Comparison of ENCODE assay signal across 9 mouse cellular contexts in the genomic region with DNA sequence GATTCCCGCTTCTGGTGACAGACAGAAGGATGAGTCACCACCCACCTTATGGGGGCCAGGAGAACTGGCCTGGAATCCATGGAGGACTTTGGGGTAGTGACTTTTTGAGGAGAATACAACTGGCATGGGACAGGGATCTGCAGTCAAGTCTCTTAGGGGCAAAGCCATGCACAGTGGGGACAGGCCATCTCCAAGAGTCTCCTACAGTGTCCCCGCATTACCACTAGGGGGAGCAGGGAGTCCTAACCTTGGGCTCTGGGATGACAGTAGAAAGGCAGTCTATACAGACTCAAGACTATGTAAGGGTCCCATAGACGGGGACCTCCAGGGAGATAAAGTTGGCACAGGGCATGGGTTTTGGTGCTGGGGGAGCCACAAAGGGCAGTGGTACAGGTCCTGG. TPM values are rescaled to one million over a fixed set of nuclear protein-coding genes. Genes with fewer than 3 reads are reported as not detected.
DNase-seq lines count a peak whose midpoint lies in the region; ATAC-seq lines count a peak whose summit lies in the region.
"Had no signal": no experiment of that assay in that cellular context is flagged by ENCODE, and none has a peak within 500 bp of the region (broad histone marks: within the 10 kb centered on the region; RNA-seq: fewer than 3 reads in every experiment).

No protein-coding gene starts in this region.

- H3K4me1 ChIP-seq in forebrain, embryonic 14.5 days (ENCODE audit: control insufficient read depth, insufficient read depth, low read length), result no peaks in the 10 kb centered on the region
- H3K4me1 ChIP-seq in hindbrain, embryonic 11.5 days (replicated peaks; ENCODE audit: control insufficient read depth, insufficient read depth, low read length), result peaks cover 10% of the 10 kb centered on the region

- no peaks in the 10 kb centered on the region for H3K36me3 ChIP-seq in forebrain, embryonic 14.5 days (ENCODE audit: control insufficient read depth, insufficient read depth, low read length)
- no peaks in the 10 kb centered on the region for H3K36me3 ChIP-seq in hindbrain, embryonic 11.5 days (ENCODE audit: control insufficient read depth, insufficient read depth, low read length)

- no peaks in the 10 kb centered on the region for H3K9me3 ChIP-seq in forebrain, embryonic 14.5 days (replicated peaks; ENCODE audit: control insufficient read depth, low read length)
- no peaks in the 10 kb centered on the region for H3K9me3 ChIP-seq in hindbrain, embryonic 11.5 days (ENCODE audit: control insufficient read depth, low read length)
- H3K9me3 ChIP-seq: megakaryocyte, embryonic 14.5 days had no signal

- no peak overlapping the region for H3K9ac ChIP-seq in forebrain, embryonic 14.5 days (ENCODE audit: low read length)
- no peak overlapping the region for H3K9ac ChIP-seq in hindbrain, embryonic 11.5 days (ENCODE audit: low read depth, low read length)

- 36% methylated on average over 3 of the region's 3 CpGs for WGBS in forebrain, embryonic 14.5 days
- WGBS in hindbrain, embryonic 11.5 days, result 32% methylated on average over 3 of the region's 3 CpGs

- H3K27me3 ChIP-seq in forebrain, embryonic 14.5 days (replicated peaks; ENCODE audit: control insufficient read depth, insufficient read depth, low read length), result peaks cover 38% of the 10 kb centered on the region
- peaks cover 40% of the 10 kb centered on the region for H3K27me3 ChIP-seq in hindbrain, embryonic 11.5 days (ENCODE audit: control insufficient read depth, insufficient read depth, low read length)

- peak; percentile 79 for ATAC-seq in cerebellum, adult (ENCODE audit: insufficient number of reproducible peaks, low FRiP score, low TSS enrichment)
- ATAC-seq in forebrain, embryonic 14.5 days, result peak; percentile 85; the same call in 1 of the 2 replicates
- peak; percentile 49; the same call in 1 of the 2 replicates for ATAC-seq in hindbrain, embryonic 11.5 days (ENCODE audit: low FRiP score)
- peak; percentile 77 for ATAC-seq in megakaryocyte, adult 5-6 weeks (ENCODE audit: poor library complexity, severe bottlenecking)

- no peak overlapping the region for H3K4me3 ChIP-seq in forebrain, embryonic 14.5 days (ENCODE audit: low read depth, low read length)
- no peak overlapping the region for H3K4me3 ChIP-seq in hindbrain, embryonic 11.5 days (ENCODE audit: low read depth, low read length)
- H3K4me3 ChIP-seq: megakaryocyte, embryonic 14.5 days had no signal

- H3K4me2 ChIP-seq in forebrain, embryonic 14.5 days (ENCODE audit: low read length), result no peak overlapping the region
- no peak overlapping the region for H3K4me2 ChIP-seq in hindbrain, embryonic 11.5 days (replicated peaks; ENCODE audit: low read depth, low read length)

- intact Hi-C loops in heart, postnatal 25 days (cut with DNase I), result loop anchor here (1.0 kb wide), 1 partner anchor 136 kb away; no protein-coding TSS in a partner anchor

- H3K27ac ChIP-seq in forebrain, embryonic 14.5 days (ENCODE audit: low read depth, low read length), result no peak overlapping the region
- no peak overlapping the region for H3K27ac ChIP-seq in hindbrain, embryonic 11.5 days (ENCODE audit: low read depth, low read length)

- DNase-seq in heart, adult 18-20 months, result peak; percentile 57 to 82
- DNase-seq in heart, postnatal 25 days (ENCODE audit: low spot score), result no peak
- DNase-seq in forebrain, embryonic 14.5 days (ENCODE audit: low spot score), result peak; percentile 76
- peak; percentile 83 for DNase-seq in hindbrain, embryonic 11.5 days (ENCODE audit: low spot score)
- peak; percentile 22 for DNase-seq in layer of hippocampus, adult 9-11 months
- DNase-seq in right cerebral cortex, postnatal 25 days, result peak; percentile 49

RNA-seq across cellular contexts. Expression of gene Klhl30, which starts 3.9 kb away (rescaled TPM):
- total RNA-seq in heart, adult 18-20 months (2021), result 10 to 100 TPM; 47.1 to 54.9 TPM
- 10 to 100 TPM; 46.3 to 52.0 TPM for total RNA-seq in heart, postnatal 25 days (2021)
- polyA plus RNA-seq in forebrain, embryonic 14.5 days (2014; fragmentation: Nextera tagmentation; extraction: Ambion mirVana), result 0.05 and 0.06 TPM in 2 replicates
- 0.06 and 0.33 TPM in 2 replicates for polyA plus RNA-seq in hindbrain, embryonic 11.5 days (2014; fragmentation: Nextera tagmentation; extraction: Ambion mirVana)
- not detected in 2 replicates for total RNA-seq in megakaryocyte, adult 5-6 weeks (2015)
- 0.11 TPM in 1 of 2 replicates, not detected in the other for total RNA-seq in megakaryocyte, adult 5-6 weeks (2017)

RNA-seq across cellular contexts. Expression of gene Erfe, which starts 19.3 kb away (rescaled TPM):
- total RNA-seq in heart, adult 18-20 months (2021), result not detected
- under 1 TPM in 1 of 2 experiments, not detected in 1; 0.26 TPM for total RNA-seq in heart, postnatal 25 days (2021)
- 0.12 and 0.27 TPM in 2 replicates for polyA plus RNA-seq in forebrain, embryonic 14.5 days (2014; fragmentation: Nextera tagmentation; extraction: Ambion mirVana)
- polyA plus RNA-seq in hindbrain, embryonic 11.5 days (2014; fragmentation: Nextera tagmentation; extraction: Ambion mirVana), result 0.68 and 1.0 TPM in 2 replicates
- 0.07 TPM in 1 of 2 replicates, not detected in the other for total RNA-seq in megakaryocyte, adult 5-6 weeks (2015)
- not detected in 2 replicates for total RNA-seq in megakaryocyte, adult 5-6 weeks (2017)

RNA-seq across cellular contexts. Expression of gene Espnl, which starts 25.0 kb away (rescaled TPM):
- not detected for total RNA-seq in heart, adult 18-20 months (2021)
- total RNA-seq in heart, postnatal 25 days (2021), result under 1 TPM in 1 of 2 experiments, not detected in 1; 0.05 TPM
- 0.08 and 0.09 TPM in 2 replicates for polyA plus RNA-seq in forebrain, embryonic 14.5 days (2014; fragmentation: Nextera tagmentation; extraction: Ambion mirVana)
- polyA plus RNA-seq in hindbrain, embryonic 11.5 days (2014; fragmentation: Nextera tagmentation; extraction: Ambion mirVana), result 0.03 TPM in 2 replicates
- total RNA-seq in megakaryocyte, adult 5-6 weeks (2015), result not detected in 2 replicates
- total RNA-seq in megakaryocyte, adult 5-6 weeks (2017), result not detected in 2 replicates

RNA-seq across cellular contexts. Expression of gene Scly, which starts 48.8 kb away (rescaled TPM):
- total RNA-seq in heart, adult 18-20 months (2021), result 10 to 100 TPM; 15.9 to 18.7 TPM
- total RNA-seq in heart, postnatal 25 days (2021), result 10 to 100 TPM; 17.7 to 18.8 TPM
- polyA plus RNA-seq in forebrain, embryonic 14.5 days (2014; fragmentation: Nextera tagmentation; extraction: Ambion mirVana), result 6.3 and 7.3 TPM in 2 replicates
- polyA plus RNA-seq in hindbrain, embryonic 11.5 days (2014; fragmentation: Nextera tagmentation; extraction: Ambion mirVana), result 12.0 and 13.8 TPM in 2 replicates
- total RNA-seq in megakaryocyte, adult 5-6 weeks (2015), result 10.9 and 12.9 TPM in 2 replicates
- 15.3 and 16.8 TPM in 2 replicates for total RNA-seq in megakaryocyte, adult 5-6 weeks (2017)

RNA-seq across cellular contexts. Expression of gene Ilkap, which starts 51.7 kb away (rescaled TPM):
- 10 to 100 TPM; 46.9 to 51.0 TPM for total RNA-seq in heart, adult 18-20 months (2021)
- 10 to 100 TPM; 41.3 to 48.1 TPM for total RNA-seq in heart, postnatal 25 days (2021)
- 151 and 162 TPM in 2 replicates for polyA plus RNA-seq in forebrain, embryonic 14.5 days (2014; fragmentation: Nextera tagmentation; extraction: Ambion mirVana)
- polyA plus RNA-seq in hindbrain, embryonic 11.5 days (2014; fragmentation: Nextera tagmentation; extraction: Ambion mirVana), result 172 TPM in 2 replicates
- 67.5 and 71.0 TPM in 2 replicates for total RNA-seq in megakaryocyte, adult 5-6 weeks (2015)
- total RNA-seq in megakaryocyte, adult 5-6 weeks (2017), result 90.9 and 102 TPM in 2 replicates

Comparison
In these comparisons a context has a peak if more than half of its experiments do, and no peak if none do; other contexts are left out.
1. RNA of gene Klhl30, which starts 3.9 kb away (total RNA-seq): 47.1 to 54.9 TPM in heart, adult 18-20 months and 46.3 to 52.0 TPM in heart, postnatal 25 days; 0.11 TPM in megakaryocyte, adult 5-6 weeks; every median in the first group is over 10 times any median in the second.
2. Peak in every context shown above with its lines, with median percentiles within 50 percentile points of each other: ATAC-seq.